Mouse (Mus musculus) embryo, embryonic 11 days (tissue): ENCODE measurements at regions not wholly inside any gene's neighbourhood (a gene's known extent, or its start where the extent isn't known, plus 50 kb on each side); places are given as distances from the start of the nearest gene placed in this dataset.
A peak's percentile ranks its signal among the peaks of the same experiment; 100 is the strongest.

Experiments used
- DNase-seq: peaks from one replicate; pipeline ENCODE4 v3.0.0-alpha.2; 2015

DNA sequence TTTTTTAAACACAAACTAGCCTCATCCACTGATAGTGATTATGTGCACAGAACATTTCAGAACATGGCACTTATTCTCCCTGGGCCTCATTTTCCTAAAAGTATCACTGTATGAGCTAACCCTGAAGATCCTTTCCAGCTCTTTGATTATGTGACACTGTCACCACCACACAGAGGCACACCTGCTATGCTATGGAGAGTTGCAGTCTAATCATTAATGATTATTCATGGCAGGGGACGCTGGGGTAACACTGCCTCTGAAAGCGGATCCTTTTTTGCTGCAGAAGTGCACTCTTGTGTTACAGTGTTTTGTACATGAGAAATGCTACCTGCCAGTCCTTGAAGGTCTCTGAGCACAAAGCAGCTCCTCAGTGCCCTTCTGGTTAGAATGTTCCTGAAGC is 615.3 kb upstream of the Fbxo33 start:
- no peak for DNase-seq

DNA sequence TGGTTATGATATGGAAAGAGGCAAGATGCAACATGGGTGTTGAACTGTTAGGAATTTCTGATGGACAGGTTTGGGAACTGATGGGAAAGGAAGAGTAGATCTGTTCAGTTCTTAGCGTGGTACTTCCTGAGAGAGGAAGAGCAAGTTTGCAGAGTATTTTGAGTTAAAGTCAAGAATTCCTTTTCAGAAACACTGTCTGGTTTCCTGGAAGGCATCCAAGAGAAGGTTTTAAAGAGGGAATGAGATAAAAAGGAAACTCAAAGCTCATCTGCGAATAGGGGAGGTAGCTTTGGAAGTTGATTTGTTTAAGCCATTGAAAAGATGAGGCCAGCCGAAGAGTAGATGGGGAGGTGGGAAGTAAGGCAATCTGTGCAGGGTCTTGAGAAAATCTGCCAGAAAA is 603.4 kb upstream of the Fbxo33 start:
- DNase-seq, result no peak

DNA sequence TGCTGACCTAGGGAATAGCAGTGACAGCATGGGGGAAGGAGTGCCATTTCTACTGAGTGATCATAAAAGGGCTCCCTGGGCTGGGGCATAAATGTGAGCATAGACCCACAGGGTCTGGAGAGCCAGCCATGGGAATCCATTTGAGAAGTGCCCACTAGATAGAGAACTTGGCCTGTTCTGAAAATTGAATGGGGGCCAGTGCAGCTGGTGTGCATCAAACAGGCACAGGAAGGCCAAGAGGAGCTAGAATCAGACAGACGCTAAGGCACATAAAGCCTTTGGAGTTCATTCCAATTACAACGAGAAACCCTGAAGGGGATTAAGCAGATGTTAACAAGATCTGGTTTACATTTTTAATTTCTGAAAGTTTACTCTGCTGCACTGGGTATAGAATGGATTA is 602.9 kb upstream of the Fbxo33 start:
- DNase-seq, result no peak

DNA sequence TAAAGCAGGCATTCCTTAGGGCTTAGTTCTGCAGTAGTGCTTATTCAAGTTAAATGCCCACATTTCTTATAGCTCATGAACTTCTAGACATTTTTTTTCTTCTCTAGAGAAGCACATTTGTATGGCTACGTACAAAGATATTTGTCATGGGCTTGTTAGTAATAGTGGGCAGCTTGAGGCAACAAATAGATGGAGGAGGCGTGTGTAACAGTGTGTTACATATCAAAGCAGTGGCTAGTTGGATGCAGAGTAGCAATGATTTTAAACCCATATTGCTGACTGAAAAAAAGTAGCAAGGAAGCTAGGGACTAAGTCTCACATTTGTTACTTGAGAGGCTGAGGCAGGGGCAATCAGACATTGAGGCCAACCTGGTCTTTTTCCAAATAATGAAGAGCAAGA is 602.2 kb upstream of the Fbxo33 start:
- DNase-seq, result no peak

DNA sequence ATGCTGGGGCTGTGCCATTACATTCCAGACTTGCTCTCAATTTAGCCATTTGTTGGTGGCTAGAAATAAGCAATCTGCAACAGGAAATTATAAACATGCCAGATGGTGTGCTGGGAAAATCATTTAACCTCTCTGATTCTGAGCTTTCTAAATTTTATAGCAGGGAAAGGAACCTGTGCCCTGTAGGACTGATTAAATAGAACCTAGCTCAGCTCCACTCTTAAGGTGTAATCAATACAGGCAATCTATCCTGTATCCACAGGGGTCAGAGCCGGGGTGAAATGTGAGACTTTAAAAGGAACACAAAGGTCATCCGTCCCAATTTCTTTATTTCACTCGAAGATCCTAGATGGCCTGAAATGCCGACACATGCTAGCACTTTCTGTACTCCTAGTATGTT is 596.4 kb upstream of the Fbxo33 start:
- DNase-seq, result peak; percentile 5

DNA sequence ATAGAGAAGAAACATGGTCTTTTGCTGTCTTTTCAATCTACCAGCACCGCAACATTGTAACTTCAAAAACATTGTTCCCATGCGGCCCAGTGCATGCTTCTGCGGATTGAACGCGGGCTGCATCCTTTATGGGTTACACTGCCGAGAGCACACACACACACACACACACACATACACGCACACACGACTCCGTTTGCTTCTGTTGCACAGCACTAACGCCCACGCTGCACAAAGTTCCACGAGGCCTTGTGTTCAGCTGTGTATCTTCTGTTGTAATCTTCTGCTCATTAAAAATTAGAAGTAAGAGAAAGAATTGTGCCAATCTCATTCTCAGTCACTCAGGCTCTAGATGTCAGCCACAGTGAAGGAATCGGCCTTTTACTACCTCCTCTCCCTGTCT is 594.8 kb upstream of the Fbxo33 start:
- no peak for DNase-seq

DNA sequence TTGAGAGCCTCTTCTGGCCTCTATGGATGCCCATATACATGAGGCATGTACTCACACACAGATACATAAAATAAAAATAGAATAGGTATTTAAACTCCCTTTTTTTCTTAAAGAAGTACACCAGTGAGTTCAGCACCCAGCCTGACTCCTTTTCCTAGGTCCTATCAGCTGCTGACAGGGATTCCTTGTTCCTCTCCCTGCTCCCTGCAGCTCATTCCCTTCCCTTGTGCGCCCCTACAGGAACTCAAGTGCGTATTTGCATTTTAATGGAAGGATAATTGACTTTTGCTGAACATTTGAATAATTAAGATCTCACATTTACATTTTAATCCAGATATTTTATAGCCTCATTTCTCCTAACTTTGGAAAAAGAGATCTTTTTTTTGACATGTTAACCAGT is 589.7 kb upstream of the Fbxo33 start:
- no peak for DNase-seq

DNA sequence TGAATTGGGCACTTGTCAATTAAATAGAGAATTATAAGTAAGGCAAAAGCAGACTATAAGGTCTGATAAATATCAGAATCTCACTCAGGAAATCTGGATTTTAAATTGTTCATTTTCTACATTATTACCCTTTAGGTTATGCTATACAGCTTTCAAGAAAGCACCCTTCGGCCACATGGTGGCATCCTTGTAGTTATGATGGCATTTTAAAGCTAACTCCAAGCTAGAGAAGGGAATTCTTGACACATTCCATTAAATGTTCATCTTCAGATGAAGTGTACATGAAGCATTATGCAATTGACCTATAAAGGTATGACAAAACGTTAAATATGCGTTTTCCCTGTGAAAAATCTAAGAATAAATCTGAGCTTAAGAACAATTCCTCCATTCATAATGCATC is 578.5 kb upstream of the Fbxo33 start:
- DNase-seq, result peak; percentile 39

DNA sequence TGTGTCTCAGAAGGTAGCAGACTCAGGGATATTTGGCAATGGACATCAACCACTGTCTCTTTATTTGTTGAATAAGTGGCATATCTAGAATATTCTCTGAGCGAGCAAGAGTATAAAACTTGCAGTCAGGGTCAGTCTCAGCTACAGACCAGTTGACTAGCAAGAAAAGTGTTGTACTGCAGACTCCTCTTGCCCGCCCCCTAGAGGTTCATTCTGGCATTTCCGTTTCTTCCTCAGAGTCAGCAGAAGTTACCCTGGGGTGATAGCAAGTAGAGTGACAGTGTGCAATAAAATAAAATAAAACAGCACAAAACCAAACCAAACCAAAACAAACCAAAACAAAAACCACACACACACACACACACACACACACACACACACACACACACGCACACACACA is 571.9 kb upstream of the Fbxo33 start:
- DNase-seq, result no peak

DNA sequence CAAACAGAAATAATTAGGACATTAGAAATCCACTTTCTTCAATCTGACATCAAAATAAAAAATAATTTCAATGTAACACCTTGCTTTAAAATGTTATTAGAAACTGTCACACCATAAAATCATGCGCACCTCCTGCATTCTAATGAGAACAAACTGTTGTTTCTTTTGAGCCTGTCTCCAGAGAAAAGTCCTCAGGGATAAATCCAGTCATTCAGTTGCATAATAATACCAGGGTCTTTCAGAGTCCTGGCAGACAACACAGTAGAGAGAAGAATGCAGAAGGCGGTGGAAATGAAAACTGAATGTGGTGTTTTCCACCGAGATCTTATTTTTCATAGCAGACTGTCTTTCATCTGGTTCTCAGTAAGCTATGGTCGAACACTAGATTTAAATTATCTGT is 567.3 kb upstream of the Fbxo33 start:
- no peak for DNase-seq

DNA sequence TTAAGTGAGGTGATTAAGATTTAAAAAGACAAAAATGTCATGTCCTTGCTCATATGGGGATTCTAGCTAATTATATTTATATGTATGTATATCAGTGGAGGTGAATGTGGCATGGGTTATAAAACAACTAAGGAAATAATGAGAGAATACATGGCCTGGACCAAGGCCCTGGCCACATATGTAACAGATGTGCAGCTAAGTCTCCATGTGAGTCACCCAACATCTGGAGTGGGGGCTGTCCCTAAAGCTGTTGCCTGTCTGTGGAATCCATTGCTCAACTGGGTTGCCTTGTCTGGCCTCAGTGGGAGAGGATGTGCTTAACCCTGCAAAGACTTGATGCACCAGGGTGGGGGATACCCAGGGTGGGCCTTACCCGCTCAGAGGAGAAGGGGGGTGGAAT is 551.5 kb upstream of the Fbxo33 start:
- DNase-seq, result no peak

DNA sequence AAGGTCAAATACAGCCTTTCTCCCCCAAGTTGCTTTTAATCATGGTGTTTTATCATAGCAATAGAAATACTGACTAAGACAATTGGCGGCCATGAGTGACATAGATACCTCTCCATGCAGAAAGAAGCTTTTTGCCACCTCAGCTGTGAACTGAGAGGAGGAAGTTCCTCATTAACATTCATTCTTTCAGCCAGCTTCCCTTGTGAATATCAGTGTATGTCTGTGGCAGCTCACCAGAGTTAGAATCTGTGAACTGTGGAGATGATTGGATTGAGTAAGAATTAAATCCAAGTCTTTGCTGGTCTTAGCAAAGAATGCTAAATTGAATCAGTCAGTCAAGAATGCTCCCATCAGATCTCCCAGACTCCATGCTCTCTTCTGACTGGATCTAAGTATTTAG is 542.7 kb upstream of the Fbxo33 start:
- DNase-seq, result no peak

DNA sequence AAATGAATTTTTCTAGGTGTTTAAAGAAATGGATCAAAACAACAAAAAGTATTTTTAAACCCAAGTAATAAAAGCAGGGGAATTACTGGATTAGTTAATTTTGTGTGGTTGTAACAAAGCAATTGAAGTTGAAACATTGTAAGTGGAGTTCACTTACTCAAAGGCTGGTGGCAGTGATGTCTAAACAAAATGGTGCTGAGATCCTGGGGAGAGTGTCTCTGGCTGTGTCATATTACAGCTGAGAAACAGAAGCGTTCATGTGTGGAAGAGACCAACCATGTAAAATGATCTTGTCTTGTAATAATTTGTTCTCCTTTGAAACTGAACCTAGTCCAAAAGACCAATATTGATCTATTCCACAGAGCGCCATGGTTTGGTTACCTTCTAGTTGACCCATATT is 525.2 kb upstream of the Fbxo33 start:
- DNase-seq, result no peak

DNA sequence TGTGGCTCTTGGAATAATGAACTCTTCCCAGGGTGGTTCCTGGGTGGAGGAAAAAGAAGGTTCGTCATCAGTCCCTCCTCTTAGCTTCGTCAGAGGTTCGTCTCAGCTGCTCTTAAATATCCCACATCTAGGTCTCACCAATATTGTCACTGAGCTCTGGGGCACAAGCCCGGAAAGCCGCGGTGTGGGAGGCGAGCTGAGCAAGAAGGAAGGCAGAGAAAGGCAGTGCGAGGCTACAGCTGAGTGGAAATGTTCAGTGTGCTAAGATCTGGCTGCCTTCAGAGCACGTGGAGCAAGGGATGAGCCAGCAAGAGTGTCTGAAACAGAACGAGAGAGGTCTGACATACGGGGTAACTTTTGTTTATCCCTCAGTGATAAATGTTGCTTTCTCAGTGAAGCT is 523.7 kb upstream of the Fbxo33 start:
- DNase-seq, result no peak

DNA sequence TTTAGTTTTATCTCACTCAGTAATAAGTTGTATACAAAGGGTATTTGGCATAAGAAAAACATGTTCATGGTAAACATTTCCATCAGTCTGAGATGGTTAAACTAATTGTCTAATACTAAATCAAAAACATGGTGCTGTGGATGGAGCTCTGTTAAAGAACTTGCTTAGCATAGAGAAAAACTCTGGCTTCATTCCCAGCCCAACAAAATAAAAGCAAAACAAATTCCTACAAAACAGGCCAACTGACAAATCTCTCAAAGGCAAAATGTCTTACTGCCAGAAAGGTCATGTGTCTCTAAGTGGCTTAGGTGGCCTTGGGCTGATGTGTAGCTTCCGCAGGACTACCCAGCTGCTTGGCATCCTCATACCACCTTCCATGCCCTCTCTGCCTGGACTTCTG is 505.4 kb upstream of the Fbxo33 start:
- no peak for DNase-seq

DNA sequence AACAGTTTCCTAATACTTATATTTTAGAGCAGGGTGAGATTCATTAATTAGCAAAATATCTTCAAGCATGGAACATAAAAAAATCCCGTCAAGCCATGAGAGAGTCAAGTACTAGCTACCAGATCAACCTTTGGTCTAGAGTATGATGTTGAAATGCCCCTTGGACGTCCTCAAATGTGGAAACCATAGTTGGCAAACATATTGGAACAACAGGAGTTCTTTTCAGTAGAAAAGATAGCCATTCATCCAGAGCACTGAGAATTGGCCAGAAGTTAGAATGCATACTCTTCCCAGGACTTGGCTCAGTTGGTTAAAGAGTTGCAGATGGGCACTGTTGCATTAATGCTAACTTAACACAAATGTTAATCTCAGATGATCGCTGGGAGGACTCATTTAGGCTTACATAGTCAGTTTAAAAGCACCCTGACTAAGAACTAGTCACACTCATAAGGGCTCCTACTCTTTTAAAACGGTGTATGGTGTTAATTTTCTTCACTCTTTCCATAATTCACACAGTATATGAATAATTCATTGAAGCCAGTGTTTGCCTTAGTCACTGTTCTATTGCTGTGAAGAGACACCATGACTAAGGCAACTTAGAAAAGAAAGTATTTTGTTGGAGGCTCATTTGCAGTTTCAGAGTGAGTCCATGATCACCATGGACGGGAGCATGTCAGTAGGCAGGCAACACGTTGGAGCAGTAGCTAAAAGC is 503.1 kb upstream of the Fbxo33 start:
- DNase-seq, result no peak

DNA sequence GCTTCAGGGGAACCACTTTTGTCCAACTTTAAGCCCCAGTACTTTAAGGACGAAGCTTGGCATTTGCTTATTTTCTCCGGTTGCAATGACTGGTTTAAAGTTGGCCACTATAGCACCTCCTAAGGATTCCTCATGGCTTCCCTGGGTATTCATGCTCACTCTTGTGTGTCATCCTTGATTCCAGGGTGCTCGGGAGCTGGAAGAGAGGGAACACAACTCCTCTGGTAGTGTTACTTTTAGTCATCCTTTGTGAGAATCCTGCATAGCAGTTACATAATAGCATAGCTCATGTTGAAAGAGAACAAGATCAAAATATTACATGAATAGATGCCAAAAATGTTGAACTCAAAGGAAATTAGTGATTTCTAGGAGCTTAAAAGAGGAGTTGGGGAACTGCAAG is 493.7 kb upstream of the Fbxo33 start:
- no peak for DNase-seq

DNA sequence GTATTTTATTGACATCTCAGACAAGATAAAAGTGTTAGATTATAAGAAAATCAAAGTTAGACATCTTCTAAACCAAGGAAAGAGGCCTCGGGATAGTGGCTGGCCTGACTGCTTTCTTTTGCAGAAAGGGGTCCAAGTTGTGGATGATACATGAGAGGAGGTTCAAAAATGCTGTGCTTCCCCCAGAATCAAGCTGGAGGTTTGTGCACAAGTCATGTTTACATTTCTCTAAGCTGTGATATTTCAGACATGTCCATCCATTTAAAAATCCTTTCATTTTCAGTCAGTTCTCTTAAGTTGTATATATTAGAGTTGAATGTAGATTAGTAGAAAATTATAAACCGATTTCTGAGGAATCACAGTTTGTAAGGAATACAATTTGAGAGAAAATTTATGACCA is 463.7 kb upstream of the Fbxo33 start:
- DNase-seq, result no peak

DNA sequence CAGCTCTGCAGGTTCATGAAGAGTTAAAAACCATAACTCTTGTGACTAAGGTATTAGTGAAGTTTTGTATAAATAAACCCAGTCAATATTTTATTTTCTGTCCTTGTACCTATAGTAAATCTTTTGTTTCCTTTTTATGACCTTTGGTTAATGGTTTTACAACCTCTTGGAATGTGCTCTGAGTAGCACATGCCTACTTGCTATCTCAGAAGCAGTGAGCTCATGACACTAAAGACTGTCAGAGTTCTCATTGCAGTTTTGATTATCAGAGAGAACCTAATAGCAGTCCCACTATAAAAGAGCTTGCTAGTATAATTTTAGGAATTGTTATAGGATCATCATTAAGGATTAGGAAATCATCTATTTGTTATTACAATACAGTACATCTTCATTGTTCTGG is 443.6 kb upstream of the Fbxo33 start:
- DNase-seq, result no peak

DNA sequence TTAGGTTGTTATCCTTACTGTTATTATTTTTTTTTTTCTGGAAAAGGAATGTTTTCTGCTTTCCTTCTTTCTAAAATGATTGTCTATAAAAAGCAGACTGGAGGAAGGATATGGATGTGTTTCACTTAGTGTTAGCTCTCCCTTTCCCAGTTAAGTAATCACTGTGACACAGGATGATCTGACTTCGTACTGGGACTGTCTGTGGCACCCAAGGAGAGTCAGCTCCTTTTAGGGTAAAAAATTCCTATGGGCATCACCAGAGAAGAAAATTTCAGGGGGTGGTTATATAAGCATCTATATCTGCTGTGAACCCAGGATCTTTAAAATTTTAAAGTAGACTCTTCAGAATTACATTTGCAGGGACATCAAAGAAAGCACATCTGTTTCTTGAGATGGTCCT is 411.2 kb upstream of the Fbxo33 start:
- no peak for DNase-seq

DNA sequence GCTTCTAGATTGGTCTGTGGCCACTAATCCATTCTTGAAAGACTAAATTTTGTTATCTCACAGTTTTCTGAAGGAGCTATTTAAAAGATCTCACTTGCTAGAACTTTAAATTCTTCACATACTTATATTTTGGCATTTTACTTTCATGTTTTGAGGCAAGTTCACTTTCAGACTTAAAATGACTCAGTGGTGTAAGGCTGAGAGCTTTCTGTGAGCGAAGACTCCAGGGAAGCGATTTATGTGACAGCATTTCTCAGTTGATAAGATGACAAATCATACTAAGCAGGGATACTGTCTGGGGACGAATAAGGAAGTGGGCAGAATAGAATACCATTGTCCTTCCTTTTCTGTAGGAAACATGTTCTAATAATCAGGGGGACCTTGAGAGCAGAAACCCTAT is 403.6 kb upstream of the Fbxo33 start:
- DNase-seq, result no peak

DNA sequence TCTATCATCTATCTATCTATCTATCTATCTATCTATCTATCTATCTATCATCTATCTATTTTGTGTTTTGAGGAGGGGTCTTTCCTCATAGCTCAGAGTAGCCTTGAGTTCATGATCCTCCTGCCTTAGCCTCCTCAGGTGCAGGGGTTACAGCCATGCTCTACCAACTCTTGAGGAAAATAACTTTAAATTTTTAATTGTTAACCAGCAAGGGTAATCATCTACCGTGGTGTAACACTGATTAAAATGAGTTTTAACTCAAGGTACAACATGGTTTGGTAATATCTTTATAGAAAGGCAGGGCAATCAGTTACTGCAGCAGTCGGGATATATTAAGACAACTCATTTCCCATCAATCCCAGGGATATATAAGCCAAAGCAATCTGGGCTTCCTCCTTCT is 401.6 kb upstream of the Fbxo33 start:
- DNase-seq, result no peak

DNA sequence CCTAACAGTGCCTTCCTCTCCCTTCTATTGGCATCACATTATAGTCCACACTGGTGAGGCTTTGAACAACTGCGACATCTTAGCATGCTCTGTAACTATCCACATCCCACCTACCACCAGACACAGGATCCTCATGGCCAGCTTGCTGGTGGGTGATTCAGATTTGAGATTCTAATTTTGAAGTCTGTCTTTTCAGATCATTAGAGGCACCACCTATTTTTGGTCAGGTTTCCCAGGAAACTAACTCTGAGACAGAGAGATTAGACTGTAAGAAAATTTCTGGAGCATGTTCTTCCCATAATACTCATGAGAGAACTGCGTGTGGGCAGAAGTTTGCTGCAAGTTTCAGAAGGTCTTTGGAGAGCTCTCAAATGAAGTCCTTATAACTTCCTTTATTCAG is 400.8 kb upstream of the Fbxo33 start:
- no peak for DNase-seq

DNA sequence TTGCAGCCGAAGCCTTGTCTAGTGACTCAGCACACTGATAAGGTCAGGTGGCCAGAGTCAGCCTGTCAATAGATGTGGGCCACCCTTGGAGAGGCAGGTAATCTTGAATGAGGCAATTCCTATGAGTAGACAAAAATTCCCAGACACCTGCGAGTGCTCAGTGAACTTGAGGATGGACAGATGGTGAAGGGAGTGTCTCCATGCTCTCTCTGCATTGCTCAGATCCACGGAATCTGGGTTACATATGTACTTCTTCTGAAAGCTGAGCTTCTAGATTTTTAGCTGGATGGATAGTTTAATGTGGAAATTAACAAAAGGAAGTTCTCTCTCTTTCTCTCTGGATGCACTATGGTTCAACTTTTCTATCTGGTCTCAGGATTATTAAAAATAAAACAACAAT is 396.6 kb upstream of the Fbxo33 start:
- no peak for DNase-seq

DNA sequence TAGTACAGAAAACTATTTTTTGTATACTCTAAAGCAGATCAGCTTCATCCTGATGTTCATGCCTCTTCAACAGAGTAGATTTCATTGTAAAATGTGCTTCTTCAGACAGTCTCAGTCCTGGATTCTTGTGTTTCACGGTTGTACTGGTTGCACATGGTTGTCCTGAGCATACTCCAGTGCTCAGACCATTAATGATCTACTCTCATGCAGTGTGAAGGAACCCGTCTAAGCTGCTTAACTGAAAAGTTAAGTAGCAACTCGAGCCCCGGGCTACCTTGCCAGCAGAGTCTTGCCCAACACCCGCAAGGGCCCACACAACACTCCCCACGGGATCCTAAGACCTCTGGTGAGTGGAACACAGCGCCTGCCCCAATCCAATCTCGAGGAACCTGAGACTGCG is 380.3 kb upstream of the Fbxo33 start:
- DNase-seq, result no peak

DNA sequence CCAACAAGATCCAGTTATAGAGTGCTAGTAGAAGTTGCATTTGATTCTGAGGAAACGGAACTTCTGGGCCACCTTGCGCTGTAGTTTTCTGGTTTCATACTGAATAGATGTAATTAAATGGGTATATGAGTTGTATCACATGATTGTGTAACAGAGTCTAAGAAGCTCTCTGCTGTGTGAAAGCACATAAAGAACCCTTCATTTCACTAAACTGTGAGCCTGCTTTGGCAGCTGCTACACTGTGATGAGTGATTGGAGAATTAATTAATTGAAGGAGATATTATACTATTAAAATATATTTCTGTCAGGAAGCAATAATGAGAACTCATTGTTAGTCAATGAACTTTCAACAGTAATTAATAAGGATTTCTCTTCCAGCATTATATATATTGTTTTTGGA is 369.8 kb upstream of the Fbxo33 start:
- DNase-seq, result no peak
